Mouse (Mus musculus) kidney, embryonic 14.5 days (tissue): Measurements from ENCODE around the gene Ankle1. TPM values are rescaled to one million over a fixed set of nuclear protein-coding genes. Genes with fewer than 3 reads are reported as not detected.
A peak's percentile ranks its signal among the peaks of the same experiment; 100 is the strongest.

Source experiments
- ATAC-seq: fragments of 200-750 bp; cut with Nextera tagmentation; 2 replicates; pipeline ENCODE4 v1.8.0; 2017; ENCODE audit warnings: moderate number of reproducible peaks, mild to moderate bottlenecking, moderate TSS enrichment, moderate library complexity; ENCODE audit not compliant: low FRiP score, low TSS enrichment
- H3K27ac ChIP-seq: fragments of 300-500 bp; sonication (generic); 2 replicates; pipeline ENCODE4 v1.5.1; 2014; ENCODE audit warnings: low read depth, mild to moderate bottlenecking, low read length, moderate library complexity, mixed read lengths
- H3K27me3 ChIP-seq: fragments of 300-500 bp; sonication (generic); 2 replicates; pipeline ENCODE4 v1.6.1; 2014; ENCODE audit warnings: mild to moderate bottlenecking, low read length; ENCODE audit not compliant: control insufficient read depth, insufficient read depth
- H3K36me3 ChIP-seq: fragments of 300-500 bp; sonication (generic); 2 replicates; pipeline ENCODE4 v1.6.1; 2014; ENCODE audit warnings: low read length, mixed read lengths; ENCODE audit not compliant: control insufficient read depth, insufficient read depth
- H3K4me1 ChIP-seq: fragments of 300-500 bp; sonication (generic); 2 replicates; pipeline ENCODE4 v1.6.1; 2014; ENCODE audit warnings: low read length, mixed read lengths; ENCODE audit not compliant: control insufficient read depth, insufficient read depth
- H3K4me2 ChIP-seq: fragments of 300-500 bp; sonication (generic); replicated peaks from 2 replicates; pipeline ENCODE4 v1.6.1; 2014; ENCODE audit warnings: low read depth, mild to moderate bottlenecking, low read length
- H3K4me3 ChIP-seq: fragments of 300-500 bp; sonication (generic); 2 replicates; pipeline ENCODE4 v1.5.1; 2014; ENCODE audit warnings: mild to moderate bottlenecking, low read length
- H3K9ac ChIP-seq: fragments of 300-500 bp; sonication (generic); 2 replicates; pipeline ENCODE4 v1.6.1; 2014; ENCODE audit warnings: low read depth, mild to moderate bottlenecking, low read length, moderate library complexity
- H3K9me3 ChIP-seq: fragments of 300-500 bp; sonication (generic); 2 replicates; pipeline ENCODE4 v1.6.1; 2016; ENCODE audit warnings: low read length; ENCODE audit not compliant: control insufficient read depth
- WGBS: fragments of 180-500 bp; shearing (Covaris S2); extraction: QIAGEN DNeasy Blood & Tissue Kit; methylation state at CpG from one replicate; pipeline ENCODE4 v1.1.7; 2014; 5-methylcytosine and 5-hydroxymethylcytosine counted together
- polyA plus RNA-seq: library from polyadenylated mRNA; unstranded; fragments of >200 nt; fragmentation: Nextera tagmentation; extraction: Ambion mirVana; gene quantifications from 2 replicates; pipeline ENCODE4 v1.2.1, GENCODE M21; 2014

The Ankle1 gene
- polyA plus RNA-seq, result 28.5 and 38.2 TPM in 2 replicates

DNA sequence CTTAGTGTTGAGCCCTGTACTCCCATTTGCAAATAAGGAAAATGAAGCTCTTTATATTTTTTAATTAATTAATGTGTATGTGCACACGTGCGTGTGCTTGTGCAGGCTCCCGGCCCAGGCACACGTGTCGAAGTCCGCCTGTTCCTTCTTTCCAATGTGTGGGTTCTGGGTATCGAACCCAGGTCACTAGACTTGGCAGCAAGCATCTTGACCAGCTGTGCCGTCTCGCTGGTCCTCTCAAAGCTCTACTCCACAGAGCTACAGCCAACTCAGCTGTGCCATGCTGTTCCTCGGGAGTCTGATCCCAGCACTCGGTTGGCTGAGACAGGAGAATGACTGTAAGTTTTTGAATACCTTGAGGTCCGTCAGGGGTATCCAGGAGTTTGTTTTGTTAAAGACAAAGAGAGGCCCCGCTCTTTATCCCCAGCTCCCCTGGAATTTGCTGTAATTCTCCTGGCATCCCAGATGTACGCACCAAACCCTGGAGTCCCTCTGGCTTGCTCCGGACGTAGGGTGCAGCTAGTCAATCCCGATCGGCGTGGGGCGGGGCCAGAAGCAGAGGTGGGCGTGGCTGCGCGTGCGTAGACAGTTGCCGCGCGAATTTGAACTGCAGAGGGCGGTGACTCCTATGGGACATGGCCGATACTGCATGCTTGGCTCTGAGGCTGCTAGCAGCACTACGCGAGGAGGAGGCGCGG is at the start of gene Ankle1:
Gene Ankle1 (plus strand): TSS at position 610 of the 698 bp plus-strand sequence.
- peak within 1 kb of the TSS; percentile 61 for H3K27ac ChIP-seq
- H3K27me3 ChIP-seq, result no peaks in the 10 kb centered on the region
- H3K4me2 ChIP-seq, result peak within 1 kb of the TSS; percentile 94
- 16% methylated on average over 33 of the region's 33 CpGs for WGBS
- H3K9me3 ChIP-seq, result no peaks in the 10 kb centered on the region
- peaks cover 15% of the 10 kb centered on the region for H3K4me1 ChIP-seq
- peak within 1 kb of the TSS; percentile 80 for H3K4me3 ChIP-seq
- ATAC-seq, result peak; percentile 83
- peak within 1 kb of the TSS; percentile 77 for H3K9ac ChIP-seq
- peaks cover 41% of the 10 kb centered on the region for H3K36me3 ChIP-seq

DNA sequence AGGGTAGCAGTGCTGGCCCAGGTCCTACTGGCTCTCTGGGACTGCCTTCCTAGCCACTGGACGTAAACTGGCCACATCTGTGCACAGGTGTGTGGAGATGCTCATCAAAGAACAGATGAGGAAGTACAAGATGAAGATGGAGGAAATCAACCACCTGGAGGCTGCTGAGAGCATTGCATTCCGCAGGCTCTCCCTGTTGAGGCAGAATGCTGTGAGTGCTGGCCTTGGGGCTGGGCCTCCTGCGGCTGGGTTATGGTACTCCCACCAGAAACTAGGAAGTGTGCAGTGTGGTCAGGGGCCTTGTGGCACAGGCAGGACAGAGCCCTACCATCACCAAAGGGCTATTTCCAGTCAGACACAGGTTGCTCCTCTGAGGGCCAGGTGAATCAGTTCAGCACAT is 47.8 kb upstream of the Ankle1 start:
- Histone ChIP-seq H3K9me3 (no peaks in the 10 kb centered on the region), H3K27ac (no peak overlapping the region), H3K4me2 (no peak overlapping the region), H3K4me1 (no peaks in the 10 kb centered on the region), H3K27me3 (no peaks in the 10 kb centered on the region), H3K4me3 (no peak overlapping the region), H3K36me3 (peaks cover 71% of the 10 kb centered on the region), H3K9ac (no peak overlapping the region)
- WGBS, result 79% methylated on average over 3 of the region's 3 CpGs
- no peak for ATAC-seq

DNA sequence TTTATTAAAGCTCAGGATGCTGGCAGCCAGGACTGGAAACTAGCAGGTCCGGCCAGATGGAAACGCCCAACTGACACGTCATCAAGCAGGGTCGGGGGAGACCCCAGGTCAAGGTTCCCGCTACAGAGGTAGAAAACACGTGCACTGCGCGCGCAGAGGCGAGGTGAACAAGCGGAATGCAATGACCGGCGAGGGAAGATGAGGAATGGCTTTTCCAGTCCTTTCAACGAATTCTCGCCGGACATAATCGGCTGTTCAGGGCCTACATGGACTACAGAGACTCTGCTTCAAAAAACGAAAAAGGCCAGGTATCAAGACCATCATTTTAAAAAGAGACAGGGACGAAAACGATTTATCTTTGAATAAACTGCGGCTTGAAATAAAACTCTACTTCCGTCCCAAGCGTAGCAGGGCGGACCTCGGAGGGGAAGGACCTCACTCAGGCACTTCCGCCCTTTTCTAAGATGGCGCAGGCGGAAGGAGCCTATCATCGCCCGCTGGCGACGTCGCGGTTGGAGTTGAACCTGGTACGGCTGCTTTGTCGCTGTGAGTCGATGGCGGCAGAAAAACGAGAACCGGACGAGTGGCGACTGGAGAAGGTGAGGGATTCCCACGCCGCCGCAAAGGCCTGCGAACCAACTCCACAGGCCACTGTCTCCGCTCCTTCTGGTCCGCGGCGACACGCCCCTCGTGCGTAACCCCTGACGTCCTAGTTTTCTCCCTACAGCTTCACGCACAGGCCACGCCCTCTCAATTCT is 38.9 kb upstream of the Ankle1 start, which contains the start of gene Use1:
Gene Use1 (plus strand): TSS at position 78 of the 758 bp plus-strand sequence.
- WGBS, result under 1% methylated on average over 56 of the region's 56 CpGs

DNA sequence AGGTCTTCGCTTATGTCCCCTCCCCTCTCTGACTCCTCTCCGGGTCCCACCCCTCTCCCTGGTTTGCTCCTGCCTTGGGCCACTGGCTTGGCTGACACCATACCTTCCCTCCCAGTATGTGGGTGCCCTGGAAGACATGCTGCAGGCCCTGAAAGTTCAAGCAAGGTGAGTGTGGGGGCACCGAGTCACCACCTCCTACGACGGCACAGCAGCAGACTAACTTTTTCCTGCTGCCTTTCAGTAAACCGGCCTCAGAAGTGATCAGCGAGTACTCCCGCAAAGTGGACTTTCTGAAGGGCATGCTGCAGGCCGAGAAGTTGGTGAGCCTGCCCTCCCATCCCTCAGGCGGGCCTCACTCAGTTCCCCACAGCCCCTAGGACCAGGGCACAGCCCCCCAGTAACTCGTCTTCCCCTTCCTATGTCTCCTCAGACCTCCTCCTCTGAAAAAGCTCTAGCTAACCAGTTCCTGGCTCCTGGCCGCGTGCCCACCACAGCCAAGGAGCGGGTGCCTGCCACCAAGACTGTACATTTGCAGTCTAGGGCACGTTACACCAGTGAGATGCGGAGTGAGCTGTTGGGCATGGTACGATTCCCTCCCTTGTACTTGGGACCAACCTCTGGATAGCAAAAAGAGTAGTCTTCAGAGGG is 38.2 kb upstream of the Ankle1 start:
- Histone ChIP-seq H3K36me3 (peaks cover 14% of the 10 kb centered on the region), H3K4me2 (peak overlapping the region; percentile 83), H3K27me3 (no peaks in the 10 kb centered on the region), H3K9me3 (no peaks in the 10 kb centered on the region), H3K4me3 (peak overlapping the region; percentile 59), H3K9ac (peak overlapping the region; percentile 70), H3K4me1 (peaks cover 14% of the 10 kb centered on the region), H3K27ac (peak overlapping the region; percentile 90)
- no peak; the same call in 1 of the 2 replicates for ATAC-seq
- WGBS, result 47% methylated on average over 17 of the region's 17 CpGs

More for the DNA sequence above, 38.9 kb upstream of the Ankle1 start, which contains the start of gene Use1:
- Histone ChIP-seq H3K27ac (peak within 1 kb of the TSS; percentile 90), H3K9me3 (no peaks in the 10 kb centered on the region), H3K4me3 (peak within 1 kb of the TSS; percentile 59), H3K9ac (peak within 1 kb of the TSS; percentile 70), H3K27me3 (no peaks in the 10 kb centered on the region), H3K4me2 (peak within 1 kb of the TSS; percentile 83), H3K4me1 (peaks cover 14% of the 10 kb centered on the region), H3K36me3 (peaks cover 11% of the 10 kb centered on the region)
- peak; percentile 83 for ATAC-seq

DNA sequence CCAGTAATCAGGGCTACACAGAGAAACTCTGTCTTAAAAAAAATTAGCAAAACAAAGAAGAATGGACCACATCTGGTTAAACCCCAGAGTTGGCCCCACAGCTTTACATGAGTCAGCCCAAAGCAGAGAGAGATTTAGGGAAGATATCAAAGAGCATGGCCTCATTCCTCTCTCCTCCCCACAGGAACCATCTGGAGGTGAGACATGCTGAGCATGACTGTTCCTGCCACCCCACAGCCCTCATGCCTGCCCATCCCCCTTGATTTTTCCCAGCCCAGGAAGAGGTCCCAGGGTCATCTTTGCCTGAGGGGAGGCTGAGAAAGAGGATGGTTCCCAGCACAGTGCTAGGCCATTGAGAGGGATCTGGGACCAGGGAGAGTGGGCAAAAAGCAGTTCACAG is 37.4 kb upstream of the Ankle1 start:
- no peak overlapping the region for H3K27ac ChIP-seq
- H3K4me2 ChIP-seq, result no peak overlapping the region; the same call in 1 of the 2 replicates
- no peak for ATAC-seq
- H3K9me3 ChIP-seq, result no peaks in the 10 kb centered on the region
- H3K27me3 ChIP-seq, result no peaks in the 10 kb centered on the region
- H3K9ac ChIP-seq, result peak overlapping the region; percentile 70; the same call in 1 of the 2 replicates
- H3K4me1 ChIP-seq, result peaks cover 14% of the 10 kb centered on the region
- H3K36me3 ChIP-seq, result peaks cover 22% of the 10 kb centered on the region
- no peak overlapping the region for H3K4me3 ChIP-seq

DNA sequence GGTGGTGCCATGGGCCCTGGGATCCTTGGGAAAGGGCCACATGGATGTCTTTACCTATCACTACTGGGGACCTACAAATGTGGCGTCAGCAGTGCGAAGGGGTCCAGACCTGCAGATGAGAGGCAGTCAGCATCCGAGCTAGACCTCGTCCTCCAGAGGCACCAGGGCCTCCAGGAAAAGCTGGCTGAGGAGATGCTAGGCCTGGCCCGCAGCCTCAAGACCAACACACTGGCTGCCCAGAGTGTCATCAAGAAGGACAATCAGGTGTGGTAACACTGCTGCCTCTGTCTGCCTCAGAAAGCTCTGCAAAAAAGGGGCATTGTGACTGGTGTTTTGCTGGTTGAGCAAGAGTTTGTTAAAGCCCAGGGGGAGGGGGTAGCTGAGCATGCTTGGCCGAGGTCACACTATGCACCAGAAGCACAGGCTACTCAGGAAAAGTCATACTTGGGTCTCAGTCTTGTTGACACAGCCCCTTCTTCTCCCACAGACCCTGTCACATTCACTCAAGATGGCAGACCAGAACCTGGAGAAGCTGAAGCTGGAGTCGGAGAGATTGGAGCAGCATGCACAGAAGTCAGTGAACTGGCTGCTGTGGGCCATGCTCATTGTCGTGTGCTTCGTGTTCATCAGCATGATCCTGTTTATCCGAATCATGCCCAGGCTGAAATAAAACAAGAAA is 36.6 kb upstream of the Ankle1 start:
- 95% methylated on average over 10 of the region's 10 CpGs for WGBS

DNA sequence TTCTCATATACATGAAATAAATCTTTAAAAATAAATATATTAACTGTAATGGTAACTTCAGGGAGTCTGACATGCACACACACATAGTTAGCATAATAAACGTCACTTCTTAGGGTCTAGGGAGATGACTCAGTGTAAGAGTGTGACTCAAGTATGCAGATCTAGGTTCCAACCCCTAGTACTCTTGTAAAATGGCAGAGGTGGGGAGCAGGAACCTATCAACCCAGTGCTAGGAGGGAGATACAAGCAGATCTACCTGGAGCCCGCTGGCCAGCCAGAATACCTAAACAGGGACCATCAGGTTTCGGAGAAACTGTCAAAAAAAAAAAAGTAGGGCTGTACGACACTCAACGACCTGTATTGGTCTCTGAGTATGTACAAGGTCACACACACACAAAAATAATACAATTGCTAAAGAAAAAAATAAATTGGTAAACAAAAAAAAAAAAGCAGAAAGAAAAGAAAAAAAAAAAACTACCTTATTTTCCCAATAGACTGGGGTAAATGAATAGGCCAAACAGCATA is 35.0 kb upstream of the Ankle1 start:
- peak overlapping the region; percentile 64; the same call in 1 of the 2 replicates for H3K9ac ChIP-seq
- no peak overlapping the region; the same call in 1 of the 2 replicates for H3K27ac ChIP-seq
- no peaks in the 10 kb centered on the region for H3K9me3 ChIP-seq
- H3K4me3 ChIP-seq, result peak overlapping the region; percentile 70
- peaks cover 46% of the 10 kb centered on the region for H3K36me3 ChIP-seq
- H3K27me3 ChIP-seq, result no peaks in the 10 kb centered on the region
- H3K4me2 ChIP-seq, result peak overlapping the region; percentile 48
- peaks cover 22% of the 10 kb centered on the region for H3K4me1 ChIP-seq
- no peak for ATAC-seq
- 27% methylated on average over 5 of the region's 5 CpGs for WGBS

More for the DNA sequence above, 36.6 kb upstream of the Ankle1 start:
- no peaks in the 10 kb centered on the region for H3K27me3 ChIP-seq
- peaks cover 14% of the 10 kb centered on the region for H3K4me1 ChIP-seq
- H3K9ac ChIP-seq, result no peak overlapping the region
- H3K27ac ChIP-seq, result no peak overlapping the region
- no peak for ATAC-seq
- H3K4me3 ChIP-seq, result no peak overlapping the region
- no peaks in the 10 kb centered on the region for H3K9me3 ChIP-seq
- peaks cover 30% of the 10 kb centered on the region for H3K36me3 ChIP-seq
- no peak overlapping the region for H3K4me2 ChIP-seq

DNA sequence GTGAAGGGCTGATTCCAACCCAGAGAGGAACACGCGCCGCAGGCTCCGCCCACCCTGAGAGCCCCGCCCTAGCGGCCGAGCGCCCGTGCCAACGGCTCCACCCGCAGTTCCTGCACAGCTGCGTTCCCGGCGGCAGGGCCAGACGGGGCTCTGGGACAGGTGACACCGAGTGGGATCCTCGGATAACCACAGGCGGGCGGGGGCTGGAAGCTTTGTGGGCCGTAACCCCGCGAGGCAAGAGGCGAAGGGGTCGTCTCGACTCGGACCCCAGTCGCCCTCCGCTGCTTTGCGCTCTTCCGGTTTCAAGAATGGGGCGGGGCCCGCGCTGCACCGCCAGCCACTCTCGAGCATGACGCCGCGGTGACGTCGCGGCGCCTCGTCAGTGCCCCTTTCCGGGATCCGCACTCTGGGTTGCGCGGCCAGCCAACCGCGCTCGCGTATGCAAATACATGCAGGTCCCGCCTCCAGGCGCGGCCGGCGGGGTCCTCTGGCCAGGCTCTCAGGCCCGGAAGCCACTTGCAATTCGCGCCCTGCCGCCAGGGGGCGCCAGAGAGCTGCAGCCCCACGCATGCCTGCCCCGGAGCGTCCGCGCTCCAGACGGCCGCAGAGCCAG is 34.5 kb upstream of the Ankle1 start, which contains the start of gene Ocel1:
Gene Ocel1 (plus strand): TSS at position 63 of the 613 bp plus-strand sequence.
- H3K4me2 ChIP-seq, result peak within 1 kb of the TSS; percentile 48
- peaks cover 47% of the 10 kb centered on the region for H3K36me3 ChIP-seq
- peak within 1 kb of the TSS; percentile 80 for H3K27ac ChIP-seq
- no peaks in the 10 kb centered on the region for H3K27me3 ChIP-seq
- H3K4me3 ChIP-seq, result peak within 1 kb of the TSS; percentile 70
- peak; percentile 84 for ATAC-seq
- no peaks in the 10 kb centered on the region for H3K9me3 ChIP-seq
- peaks cover 28% of the 10 kb centered on the region for H3K4me1 ChIP-seq
- WGBS, result 1% methylated on average over 62 of the region's 68 CpGs
- H3K9ac ChIP-seq, result peak within 1 kb of the TSS; percentile 64; the same call in 1 of the 2 replicates
